Mouse (Mus musculus) A20 (cell line): Measurements from ENCODE around the gene I0C0044D17Rik.

Experiments used
- DNase-seq: peaks from one replicate; pipeline ENCODE4 v3.0.0-alpha.2; 2011; ENCODE audit warnings: low read depth, low spot score

The I0C0044D17Rik gene

DNA sequence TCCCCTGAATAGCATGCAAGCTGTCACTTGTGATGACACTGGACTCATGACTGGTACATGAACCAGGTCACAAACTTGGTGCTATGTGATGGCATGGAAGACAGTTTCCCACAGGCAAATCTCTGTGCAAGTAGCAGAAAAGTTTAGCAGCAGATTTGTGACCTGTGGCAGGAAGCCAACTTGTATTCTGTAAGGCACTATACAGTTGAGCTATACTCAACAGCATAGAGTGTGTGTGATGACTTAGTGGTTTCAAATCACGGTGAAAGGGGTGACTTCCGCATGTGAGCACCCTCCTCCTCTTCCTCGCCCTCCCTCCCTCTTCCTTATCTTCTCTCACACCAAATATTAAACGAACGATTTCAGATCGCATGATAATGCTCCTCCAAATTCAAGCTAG lies 46.2 kb downstream of the I0C0044D17Rik start:
- no peak for DNase-seq

DNA sequence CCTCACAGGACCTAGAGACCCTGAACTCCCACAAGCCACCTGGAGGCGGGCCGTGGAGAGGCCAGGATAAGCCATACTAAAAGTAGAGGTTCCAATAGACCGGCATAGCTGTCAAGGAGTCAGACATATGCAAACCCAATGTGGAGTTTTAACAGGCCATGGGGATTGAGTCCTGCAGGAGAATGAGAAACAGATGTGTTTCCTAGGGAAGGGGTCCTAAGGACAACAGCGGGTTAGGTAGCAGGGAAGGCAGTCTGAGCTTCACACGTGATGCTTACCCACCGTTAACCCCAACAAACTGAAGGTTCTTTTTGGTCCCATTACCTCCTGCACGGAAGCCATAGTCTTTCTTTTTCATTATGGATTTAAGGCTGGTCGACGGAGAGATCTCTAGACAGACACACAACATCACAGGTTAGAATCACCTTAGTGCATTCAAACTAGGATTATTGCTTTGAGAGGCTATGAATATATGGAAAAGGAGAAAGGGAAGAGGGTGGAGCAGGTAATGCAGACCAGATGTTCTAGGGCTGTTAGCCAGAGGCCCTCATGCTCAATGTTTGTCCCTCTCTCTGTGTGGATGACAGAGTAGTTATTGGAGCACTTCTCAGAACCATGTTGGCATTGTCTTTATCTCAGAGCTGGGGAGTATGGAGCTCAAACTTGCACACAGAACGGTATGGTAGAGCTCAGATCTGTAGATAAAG lies 46.8 kb downstream of the I0C0044D17Rik start:
- DNase-seq, result no peak

DNA sequence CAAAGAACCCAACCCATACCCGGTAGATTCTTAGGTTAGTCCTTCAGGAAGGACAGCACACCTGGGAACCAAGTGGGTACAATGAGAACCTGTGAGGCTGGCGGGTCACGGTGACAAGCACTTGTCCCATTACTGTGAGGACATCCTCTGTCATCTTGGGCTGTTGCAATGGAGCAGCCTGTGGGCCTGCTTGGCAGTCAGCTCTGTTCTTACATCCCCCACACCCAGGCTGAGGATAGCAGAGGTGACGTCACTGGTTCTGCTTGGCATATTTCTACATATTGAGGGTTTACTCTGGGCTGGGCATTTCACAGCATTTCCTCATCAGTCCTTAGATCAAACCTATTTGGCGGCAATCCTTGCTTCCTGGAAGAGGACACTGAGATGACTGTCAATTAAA lies 49.9 kb downstream of the I0C0044D17Rik start:
- no peak for DNase-seq
